Mouse (Mus musculus) MEL (cell line): ENCODE results near the gene Rftn1. TPM values are rescaled to one million over a fixed set of nuclear protein-coding genes. Genes with fewer than 3 reads are reported as not detected.

Source experiments
- DNase-seq: peaks from one replicate; pipeline ENCODE4 v3.0.0; 2011; ENCODE audit warnings: low read depth, low spot score
- H3K27ac ChIP-seq: 2 replicates; pipeline ENCODE4 v1.5.1; 2012; ENCODE audit warnings: low read depth, mild to moderate bottlenecking, control low read depth, low read length, moderate library complexity; ENCODE audit not compliant: control insufficient read depth
- H3K27me3 ChIP-seq, 2 experiments: fragments of 150-350 bp in 1 of 2; sonication (generic) in 1 of 2; 2 replicates each; pipeline ENCODE4 v1.6.1; 2012; ENCODE audit warnings: low read length in 2 of 2, mild to moderate bottlenecking in 2 of 2, improper control_type of control experiment in 1 of 2, moderate library complexity in 1 of 2; ENCODE audit not compliant: insufficient read depth in 2 of 2, control insufficient read depth in 1 of 2
- H3K36me3 ChIP-seq, 2 experiments: 2 replicates each; pipeline ENCODE4 v1.6.1; 2012 to 2014; ENCODE audit warnings: low read length in 2 of 2, improper control_type of control experiment in 1 of 2, inconsistent platforms in 1 of 2, mild to moderate bottlenecking in 1 of 2; ENCODE audit not compliant: insufficient read depth in 2 of 2, control insufficient read depth in 1 of 2
- H3K4me1 ChIP-seq, 2 experiments: fragments of 150-350 bp in 1 of 2; sonication (generic) in 1 of 2; 2 replicates each; pipeline ENCODE4 v1.6.1; 2012; ENCODE audit warnings: low read length in 2 of 2, improper control_type of control experiment in 1 of 2, mild to moderate bottlenecking in 1 of 2; ENCODE audit not compliant: insufficient read depth in 2 of 2, control insufficient read depth in 1 of 2
- H3K4me3 ChIP-seq, 2 experiments: fragments of 150-350 bp in 1 of 2; sonication (generic) in 1 of 2; 2 replicates each; pipeline ENCODE4 v1.5.1; 2012; ENCODE audit warnings: low read depth in 2 of 2, low read length in 2 of 2, mild to moderate bottlenecking in 2 of 2, moderate library complexity in 2 of 2, control low read depth in 1 of 2, improper control_type of control experiment in 1 of 2; ENCODE audit not compliant: control insufficient read depth in 1 of 2, insufficient read depth in 1 of 2
- H3K79me2 ChIP-seq: 2 replicates; pipeline ENCODE4 v1.6.1; 2012; ENCODE audit warnings: mild to moderate bottlenecking, low read length, moderate library complexity; ENCODE audit not compliant: control insufficient read depth, poor library complexity, insufficient read depth
- H3K9ac ChIP-seq: 2 replicates; pipeline ENCODE4 v1.6.1; 2012; ENCODE audit warnings: low read depth, mild to moderate bottlenecking, control low read depth, low read length, moderate library complexity; ENCODE audit not compliant: control insufficient read depth, poor library complexity, severe bottlenecking
- H3K9me3 ChIP-seq: fragments of 150-350 bp; sonication (generic); replicated peaks from 2 replicates; pipeline ENCODE4 v1.6.1; 2012; ENCODE audit warnings: mild to moderate bottlenecking, low read length, improper control_type of control experiment, moderate library complexity; ENCODE audit not compliant: insufficient read depth
- CHD2 ChIP-seq: IDR thresholded peaks from 2 replicates; pipeline ENCODE4 v1.6.1; 2011; ENCODE audit warnings: low read length, improper control_type of control experiment
- CTCF ChIP-seq, 3 experiments: IDR thresholded peaks in 2 of 3; conservative IDR thresholded peaks in 1 of 3; 2 replicates each; pipeline ENCODE4 v1.5.1; 2011 to 2012; ENCODE audit warnings: low read length in 3 of 3, low read depth in 2 of 3, mild to moderate bottlenecking in 2 of 3, improper control_type of control experiment in 1 of 3, inconsistent platforms in 1 of 3, mixed read lengths in 1 of 3, moderate library complexity in 1 of 3; ENCODE audit not compliant: control insufficient read depth in 1 of 3, insufficient read depth in 1 of 3, poor library complexity in 1 of 3, severe bottlenecking in 1 of 3
- EP300 ChIP-seq, 2 experiments: IDR thresholded peaks; 2 replicates each; pipeline ENCODE4 v1.6.1; 2011; ENCODE audit warnings: improper control_type of control experiment in 2 of 2, low read length in 2 of 2, low read depth in 1 of 2, mild to moderate bottlenecking in 1 of 2
- ETS1 ChIP-seq: IDR thresholded peaks from 2 replicates; pipeline ENCODE4 v1.6.1; 2012; ENCODE audit warnings: low read depth, mild to moderate bottlenecking, inconsistent platforms, low read length, improper control_type of control experiment, moderate library complexity
- GATA1 ChIP-seq: IDR thresholded peaks from 2 replicates; pipeline ENCODE4 v1.6.1; 2011; ENCODE audit warnings: low read depth, low read length, improper control_type of control experiment
- JUND ChIP-seq: IDR thresholded peaks from 2 replicates; pipeline ENCODE4 v1.6.1; 2011; ENCODE audit warnings: low read depth, mild to moderate bottlenecking, improper control_type of control experiment, low read length
- MAFK ChIP-seq: IDR thresholded peaks from 2 replicates; pipeline ENCODE4 v1.6.1; 2011; ENCODE audit warnings: low read depth, mild to moderate bottlenecking, low read length, improper control_type of control experiment, borderline replicate concordance
- MAX ChIP-seq: IDR thresholded peaks from 2 replicates; pipeline ENCODE4 v1.6.1; 2011; ENCODE audit warnings: low read length, improper control_type of control experiment
- MAZ ChIP-seq: IDR thresholded peaks from 2 replicates; pipeline ENCODE4 v1.6.1; 2012; ENCODE audit warnings: low read depth, mild to moderate bottlenecking, inconsistent platforms, low read length, improper control_type of control experiment
- MEF2A ChIP-seq: IDR thresholded peaks from 2 replicates; pipeline ENCODE4 v1.6.1; 2014; ENCODE audit warnings: low read depth, mild to moderate bottlenecking, inconsistent platforms, low read length, improper control_type of control experiment; ENCODE audit not compliant: poor library complexity, insufficient replicate concordance, severe bottlenecking; ENCODE audit errors: extremely low read depth
- MYB ChIP-seq: IDR thresholded peaks from 2 replicates; pipeline ENCODE4 v1.6.1; 2011; ENCODE audit warnings: mild to moderate bottlenecking, low read depth, low read length, improper control_type of control experiment
- POLR2AphosphoS2 ChIP-seq: IDR thresholded peaks from 2 replicates; pipeline ENCODE4 v1.6.1; 2011; ENCODE audit warnings: low read length, improper control_type of control experiment
- SMC3 ChIP-seq: IDR thresholded peaks from 2 replicates; pipeline ENCODE4 v1.6.1; 2011; ENCODE audit warnings: low read depth, low read length, improper control_type of control experiment
- ZC3H11A ChIP-seq: IDR thresholded peaks from 2 replicates; pipeline ENCODE4 v1.6.1; 2012; ENCODE audit warnings: low read depth, mild to moderate bottlenecking, inconsistent platforms, low read length, improper control_type of control experiment
- ZKSCAN1 ChIP-seq: IDR thresholded peaks from 2 replicates; pipeline ENCODE4 v1.6.1; 2012; ENCODE audit warnings: low read depth, mild to moderate bottlenecking, inconsistent platforms, low read length, improper control_type of control experiment, moderate library complexity
- polyA plus RNA-seq, 2 experiments: library from polyadenylated mRNA; stranded (reverse) in 1 of 2; unstranded in 1 of 2; fragments of >175 nt in 1 of 2; fragments of >200 nt in 1 of 2; gene quantifications; 2 replicates each; pipeline versions ENCODE4 v1.2.1 to v1.2.4; 2012; ENCODE audit warnings: low replicate concordance in 2 of 2, low read depth in 1 of 2; ENCODE audit not compliant: insufficient read length in 2 of 2, insufficient read depth in 1 of 2, missing spikeins in 1 of 2
- total RNA-seq: library from RNA; depleted of rRNA; stranded (reverse); fragments of 300-350 nt; gene quantifications from 2 replicates; pipeline ENCODE4 v1.2.3, GENCODE M21; 2012

Rftn1 gene
- total and polyA plus RNA-seq, 3 experiments: 70.2 to 76.1 TPM; not detected in 1

DNA sequence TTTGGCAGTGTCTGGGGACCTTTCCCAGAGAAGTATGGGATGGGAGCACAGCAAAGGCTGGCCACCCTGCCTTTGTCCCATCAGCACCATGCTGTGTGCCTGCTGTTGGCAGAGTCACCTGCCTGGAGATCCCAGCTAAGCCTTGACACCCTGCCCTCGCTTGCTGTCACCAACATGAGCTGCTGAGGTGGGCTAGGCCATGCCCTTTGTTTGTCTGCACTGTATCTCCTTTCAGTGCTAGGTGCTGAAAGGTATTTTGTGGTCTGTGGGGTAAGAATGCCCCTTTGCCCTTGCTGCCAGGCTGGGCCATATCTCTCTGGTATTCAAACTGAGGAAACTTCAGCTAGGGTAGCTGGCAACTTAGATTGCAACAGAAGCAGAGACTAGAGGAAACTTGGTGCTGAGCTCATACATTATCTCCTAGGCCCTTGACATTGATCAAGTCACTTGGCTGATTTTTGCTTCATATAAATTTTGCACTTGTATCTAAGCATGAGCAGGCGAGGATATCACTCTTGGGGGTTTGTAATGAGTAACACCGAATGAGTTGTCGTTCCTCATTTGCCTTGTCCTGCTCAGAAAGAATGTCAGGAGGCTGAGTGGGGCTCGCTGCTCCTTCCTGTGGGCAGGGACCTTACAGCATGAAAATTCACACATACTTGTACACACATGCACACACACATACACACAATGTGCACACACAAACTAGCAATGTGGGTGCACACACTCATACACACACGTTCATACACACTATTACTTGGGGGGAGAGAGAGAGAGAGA, 207.7 kb downstream of the Rftn1 start:
- peak; percentile 50 for DNase-seq
- Histone ChIP-seq H3K79me2 (no peaks in the 10 kb centered on the region), H3K9ac (no peak overlapping the region), H3K4me1 (peaks cover 0 to 3% of the 10 kb centered on the region in 2 experiments; a peak in 1 of 4 replicates), H3K36me3 (no peaks in the 10 kb centered on the region; a peak in 1 of 4 replicates), H3K4me3 (no peak overlapping the region), H3K9me3 (no peaks in the 10 kb centered on the region), H3K27me3 (no peaks in the 10 kb centered on the region), H3K27ac (no peak overlapping the region)
- TF ChIP-seq MAFK (no peak), CTCF (IDR thresholded peaks at IDR 0.05 in 2 of 3, conservative IDR thresholded peaks at IDR 0.05 in 1 of 3; ENCODE audit: control insufficient read depth in 1 of 3, insufficient read depth in 1 of 3, low read depth in 2 of 3, low read length in 3 of 3, poor library complexity in 1 of 3, severe bottlenecking in 1 of 3) (no peak), CHD2 (no peak), MYB (no peak), MAZ (no peak), POLR2AphosphoS2 (no peak), EP300 (IDR thresholded peaks at IDR 0.05; ENCODE audit: low read depth in 1 of 2, low read length in 2 of 2) (peak; percentile 25 to 33; a peak in 2 of 4 replicates), GATA1 (0 out of 2 replicates have a peak, but pooled peaks have one; percentile 5)

- DNase-seq: no peak
- no peaks in the 10 kb centered on the region; a peak in 1 of 4 replicates for H3K36me3 ChIP-seq
- H3K27ac ChIP-seq: no peak overlapping the region
- H3K9ac ChIP-seq: no peak overlapping the region
- H3K79me2 ChIP-seq: no peaks in the 10 kb centered on the region
- no peaks in the 10 kb centered on the region for H3K27me3 ChIP-seq
- TF ChIP-seq ZKSCAN1: no peak
- no peak for TF ChIP-seq MYB
- no peak for TF ChIP-seq GATA1
- no peak for TF ChIP-seq MAX
- TF ChIP-seq JUND: no peak
- TF ChIP-seq ZC3H11A: no peak
- 0 out of 2 replicates have a peak, but pooled peaks have one; percentile 5 for TF ChIP-seq SMC3
- no peak for TF ChIP-seq MAFK
- H3K4me1 ChIP-seq: peaks cover 0 to 3% of the 10 kb centered on the region in 2 experiments; a peak in 1 of 4 replicates
- no peaks in the 10 kb centered on the region for H3K9me3 ChIP-seq
- H3K4me3 ChIP-seq: no peak overlapping the region
These were observed 208.9 kb downstream of the Rftn1 start for GRCm38 (mm10) chr17:49981591-49981990.

DNA sequence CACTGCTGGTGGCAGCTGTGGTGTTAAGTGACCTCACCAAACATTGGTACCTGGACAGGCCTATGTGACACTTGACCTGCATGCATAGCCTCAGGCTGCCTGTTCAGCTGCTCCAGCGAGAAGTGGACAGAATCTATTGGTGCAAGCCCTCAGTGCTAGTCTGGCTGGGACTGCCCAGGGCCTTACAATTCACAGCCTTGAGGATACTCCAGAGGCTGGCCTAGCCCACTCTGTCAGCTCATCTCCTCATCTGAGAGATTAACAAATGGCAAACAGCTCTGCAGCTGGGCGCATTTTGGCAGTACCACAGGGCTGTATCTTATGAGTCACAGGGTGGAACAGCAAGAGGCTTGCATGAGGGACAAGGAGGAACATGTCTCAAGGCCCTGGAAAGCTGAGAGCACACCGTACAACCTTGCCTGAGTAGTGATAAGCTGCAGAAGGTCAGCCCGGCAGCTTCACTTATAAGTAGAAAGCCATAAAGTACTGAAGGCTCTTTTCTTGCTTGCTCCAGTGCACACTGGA, 210.7 kb downstream of the Rftn1 start:
- Histone ChIP-seq H3K27me3 (no peaks in the 10 kb centered on the region), H3K9ac (no peak overlapping the region), H3K36me3 (no peaks in the 10 kb centered on the region; a peak in 1 of 4 replicates), H3K9me3 (no peaks in the 10 kb centered on the region), H3K4me3 (no peak overlapping the region), H3K27ac (no peak overlapping the region), H3K79me2 (no peaks in the 10 kb centered on the region), H3K4me1 (peaks cover 0 to 3% of the 10 kb centered on the region in 2 experiments; a peak in 1 of 4 replicates)
- TF ChIP-seq ETS1 (no peak), MEF2A (no peak)
- peak; percentile 25 for DNase-seq
